In genomic region chr10:82630497-82630896, GRCm38 (mm10) we compare ENCODE assay signal across 8 mouse cellular contexts. TPM values are rescaled to one million over a fixed set of nuclear protein-coding genes. Genes with fewer than 3 reads are reported as not detected.
DNase-seq lines count a peak whose midpoint lies in the region; ATAC-seq lines count a peak whose summit lies in the region.

No protein-coding gene starts in this region.

- peak overlapping the region; percentile 54 for H3K4me3 ChIP-seq in lung, embryonic 15.5 days
- H3K4me3 ChIP-seq in embryonic facial prominence, embryonic 13.5 days = peak overlapping the region; percentile 80
- peak overlapping the region; percentile 70 for H3K4me3 ChIP-seq in limb, embryonic 11.5 days (ENCODE audit: low read depth, low read length)

- no peak for ATAC-seq in lung, embryonic 15.5 days (ENCODE audit: borderline replicate concordance, extremely low read depth, low FRiP score, low TSS enrichment)
- no peak for ATAC-seq in embryonic facial prominence, embryonic 13.5 days (ENCODE audit: insufficient number of reproducible peaks, insufficient read depth, low FRiP score, low TSS enrichment, low read depth)
- ATAC-seq in limb, embryonic 11.5 days (ENCODE audit: insufficient number of reproducible peaks, low FRiP score, low TSS enrichment, low read depth) = no peak
- no peak for ATAC-seq in monocyte, adult 5-6 weeks (replicated peaks; ENCODE audit: insufficient number of reproducible peaks, low FRiP score, low TSS enrichment, poor library complexity, severe bottlenecking)

- peaks cover 19% of the 10 kb centered on the region; the same call in 1 of the 2 replicates for H3K36me3 ChIP-seq in lung, embryonic 15.5 days
- H3K36me3 ChIP-seq in embryonic facial prominence, embryonic 13.5 days = peaks cover 32% of the 10 kb centered on the region
- H3K36me3 ChIP-seq in limb, embryonic 11.5 days (ENCODE audit: control insufficient read depth, insufficient read depth, low read length) = peaks cover 15% of the 10 kb centered on the region; the same call in 1 of the 2 replicates

- 10% methylated on average over 7 of the region's 7 CpGs for WGBS in lung, embryonic 15.5 days
- WGBS in embryonic facial prominence, embryonic 13.5 days = 19% methylated on average over 7 of the region's 7 CpGs
- WGBS in limb, embryonic 11.5 days = 26% methylated on average over 7 of the region's 7 CpGs

- H3K4me2 ChIP-seq in lung, embryonic 15.5 days = peak overlapping the region; percentile 67
- H3K4me2 ChIP-seq in embryonic facial prominence, embryonic 13.5 days = peak overlapping the region; percentile 88
- H3K4me2 ChIP-seq in limb, embryonic 11.5 days (ENCODE audit: low read depth, severe bottlenecking) = peak overlapping the region; percentile 61

- intact Hi-C loops in left cerebral cortex, postnatal 25 days (cut with DNase I) = loop anchor here (10.0 kb wide), 1 partner anchor 224 kb away; no protein-coding TSS in a partner anchor

- peak overlapping the region; percentile 77 for H3K9ac ChIP-seq in lung, embryonic 15.5 days
- H3K9ac ChIP-seq in embryonic facial prominence, embryonic 13.5 days = peak overlapping the region; percentile 92
- H3K9ac ChIP-seq in limb, embryonic 11.5 days (ENCODE audit: low read length) = peak overlapping the region; percentile 84

- H3K4me1 ChIP-seq in lung, embryonic 15.5 days = peaks cover 13% of the 10 kb centered on the region
- peaks cover 10% of the 10 kb centered on the region for H3K4me1 ChIP-seq in embryonic facial prominence, embryonic 13.5 days
- H3K4me1 ChIP-seq in limb, embryonic 11.5 days (ENCODE audit: control insufficient read depth, insufficient read depth, low read length) = peaks cover 8% of the 10 kb centered on the region

- H3K27me3 ChIP-seq in lung, embryonic 15.5 days = no peaks in the 10 kb centered on the region
- H3K27me3 ChIP-seq in embryonic facial prominence, embryonic 13.5 days = no peaks in the 10 kb centered on the region
- no peaks in the 10 kb centered on the region for H3K27me3 ChIP-seq in limb, embryonic 11.5 days (ENCODE audit: control insufficient read depth, insufficient read depth, low read length)

- no peaks in the 10 kb centered on the region for H3K9me3 ChIP-seq in lung, embryonic 15.5 days
- no peaks in the 10 kb centered on the region for H3K9me3 ChIP-seq in embryonic facial prominence, embryonic 13.5 days
- H3K9me3 ChIP-seq in limb, embryonic 11.5 days (ENCODE audit: control insufficient read depth, low read length) = no peaks in the 10 kb centered on the region; the same call in 1 of the 2 replicates

- H3K27ac ChIP-seq in lung, embryonic 15.5 days = no peak overlapping the region; the same call in 1 of the 2 replicates
- H3K27ac ChIP-seq in embryonic facial prominence, embryonic 13.5 days = peak overlapping the region; percentile 80; the same call in 1 of the 2 replicates
- peak overlapping the region; percentile 84; the same call in 1 of the 2 replicates for H3K27ac ChIP-seq in limb, embryonic 11.5 days (replicated peaks; ENCODE audit: low read depth, low read length)

- no peak for DNase-seq in lung, postnatal 14 days
- DNase-seq in limb, embryonic 11.5 days (ENCODE audit: low spot score) = peak; percentile 31
- DNase-seq in retina, embryonic 14.5 days (ENCODE audit: low spot score) = peak; percentile 12
- DNase-seq in layer of hippocampus, postnatal 25 days (ENCODE audit: extremely low spot score in 1 of 2, low spot score in 1 of 2) = no peak
- no peak for DNase-seq in left cerebral cortex, postnatal 25 days (ENCODE audit: low spot score in 2 of 2)

RNA-seq across cellular contexts. Expression of gene Tdg, which starts 0.9 kb away (rescaled TPM):
- 131 and 132 TPM in 2 replicates for polyA plus RNA-seq in lung, embryonic 15.5 days (2015; fragmentation: Nextera tagmentation; extraction: Ambion mirVana)
- polyA plus RNA-seq in embryonic facial prominence, embryonic 13.5 days (2015; fragmentation: Nextera tagmentation; extraction: Ambion mirVana) = 153 and 156 TPM in 2 replicates
- 250 and 262 TPM in 2 replicates for polyA plus RNA-seq in limb, embryonic 11.5 days (2014; fragmentation: Nextera tagmentation; extraction: Ambion mirVana)
- total RNA-seq in layer of hippocampus, postnatal 25 days (2021) = 10 to 100 TPM; 50.0 to 57.4 TPM
- total RNA-seq in monocyte, adult 5-6 weeks (2017) = 41.6 to 49.1 TPM (median 46.9 TPM) in 3 replicates
- 10 to 100 TPM; 50.0 to 55.6 TPM for total RNA-seq in left cerebral cortex, postnatal 25 days (2021)

RNA-seq across cellular contexts. Expression of gene 1190007I07Rik, which starts 7.5 kb away (rescaled TPM):
- polyA plus RNA-seq in lung, embryonic 15.5 days (2015; fragmentation: Nextera tagmentation; extraction: Ambion mirVana) = 34.3 and 40.5 TPM in 2 replicates
- 39.7 and 43.2 TPM in 2 replicates for polyA plus RNA-seq in embryonic facial prominence, embryonic 13.5 days (2015; fragmentation: Nextera tagmentation; extraction: Ambion mirVana)
- polyA plus RNA-seq in limb, embryonic 11.5 days (2014; fragmentation: Nextera tagmentation; extraction: Ambion mirVana) = 44.3 and 49.0 TPM in 2 replicates
- 10 to 100 TPM; 21.3 to 24.3 TPM for total RNA-seq in layer of hippocampus, postnatal 25 days (2021)
- 14.7 to 25.2 TPM in 2 of 3 replicates, not detected in the other for total RNA-seq in monocyte, adult 5-6 weeks (2017)
- 10 to 100 TPM; 19.9 to 20.8 TPM for total RNA-seq in left cerebral cortex, postnatal 25 days (2021)

RNA-seq across cellular contexts. Expression of gene Glt8d2, which starts 60.0 kb away (rescaled TPM):
- 3.0 and 3.9 TPM in 2 replicates for polyA plus RNA-seq in lung, embryonic 15.5 days (2015; fragmentation: Nextera tagmentation; extraction: Ambion mirVana)
- polyA plus RNA-seq in embryonic facial prominence, embryonic 13.5 days (2015; fragmentation: Nextera tagmentation; extraction: Ambion mirVana) = 14.4 and 15.3 TPM in 2 replicates
- 5.1 and 6.2 TPM in 2 replicates for polyA plus RNA-seq in limb, embryonic 11.5 days (2014; fragmentation: Nextera tagmentation; extraction: Ambion mirVana)
- 10 to 100 TPM; 15.3 to 16.1 TPM for total RNA-seq in layer of hippocampus, postnatal 25 days (2021)
- total RNA-seq in monocyte, adult 5-6 weeks (2017) = 1.2 TPM in 1 of 3 replicates, not detected in the others
- total RNA-seq in left cerebral cortex, postnatal 25 days (2021) = 10 to 100 TPM; 14.6 to 22.7 TPM

Comparison
In these comparisons a context has a peak if more than half of its experiments do, and no peak if none do; other contexts are left out.
1. DNase-seq: peak in limb, embryonic 11.5 days (single experiment) and retina, embryonic 14.5 days (single experiment); none in lung, postnatal 14 days (single experiment), layer of hippocampus, postnatal 25 days (0 of 2) and left cerebral cortex, postnatal 25 days (0 of 2).
2. Peak in every context shown above with its lines, with median percentiles within 50 percentile points of each other: H3K4me2 ChIP-seq, H3K4me3 ChIP-seq and H3K9ac ChIP-seq.